Mouse (Mus musculus) spleen, adult 12 weeks (tissue): Measurements from ENCODE around the gene Rbm7.
"Not testable (repeated sequence)": the region's sequence is repeated elsewhere in the genome, so short reads cannot be mapped to it uniquely, and the experiment has no call there.

Experiments
- DNase-seq: peaks from one replicate; pipeline ENCODE4 v3.0.0; 2022; ENCODE audit warnings: low spot score

The Rbm7 gene

DNA sequence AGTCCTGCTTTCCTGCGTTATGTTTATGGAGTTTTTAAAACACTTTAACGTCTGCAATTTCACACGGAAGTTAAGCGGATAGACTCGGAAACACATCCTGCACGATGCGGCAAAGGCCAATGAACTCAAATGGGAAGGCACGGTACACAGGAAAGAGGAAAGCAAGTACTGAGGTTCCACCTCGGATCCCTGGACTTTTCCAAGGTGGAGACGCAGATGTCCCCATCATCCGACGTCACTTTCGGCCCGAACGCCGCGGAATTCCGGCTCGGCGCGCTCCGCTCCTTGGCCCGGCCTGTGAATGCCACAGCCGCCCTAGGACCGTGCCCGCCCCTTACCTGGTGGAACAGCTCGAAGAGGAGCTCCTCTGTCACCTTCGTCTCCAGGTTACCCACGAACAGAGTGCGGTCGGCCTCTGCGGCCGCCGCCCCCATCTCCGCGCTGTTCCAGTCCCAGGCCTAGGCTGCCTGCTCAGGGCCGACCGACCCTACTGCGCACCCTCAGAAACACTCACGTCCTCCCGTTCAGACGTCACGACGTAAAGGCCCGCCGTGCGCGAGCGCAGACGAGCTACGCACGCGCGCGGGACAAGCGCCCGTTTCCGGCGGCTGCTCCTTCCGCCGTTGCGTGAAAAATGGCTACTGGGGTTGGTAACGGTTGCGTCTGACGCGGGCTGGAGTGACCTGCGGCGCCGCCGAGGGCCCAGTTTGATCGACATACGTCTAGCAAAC lies at the start of gene Rbm7, which contains the start of gene Gm5617:
Rbm7 (minus strand) TSS at position 483 of the 731 bp plus-strand sequence.
Gm5617 (plus strand) TSS at position 626 of the 731 bp plus-strand sequence.
- peak; percentile 88 for DNase-seq

DNA sequence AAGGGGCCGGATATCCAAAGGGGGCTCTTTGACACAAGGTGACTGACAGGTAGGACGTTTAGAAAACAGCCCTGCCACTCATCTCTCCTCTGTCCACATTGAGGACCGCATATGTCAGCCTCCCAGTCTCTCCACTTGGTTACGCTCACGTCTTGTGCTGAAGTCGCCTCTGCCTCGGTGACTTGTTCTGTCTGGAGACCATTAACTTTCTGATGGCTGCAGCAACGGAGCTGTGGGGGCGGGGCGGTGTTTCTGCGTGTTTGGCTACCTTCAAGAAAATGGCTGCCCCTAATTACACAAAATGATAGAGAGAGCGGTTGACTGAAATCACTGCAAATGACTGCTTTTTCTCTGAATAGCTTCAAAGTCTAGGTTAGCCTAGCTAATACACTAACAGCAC lies 43.6 kb upstream of the Rbm7 start:
- no peak for DNase-seq

DNA sequence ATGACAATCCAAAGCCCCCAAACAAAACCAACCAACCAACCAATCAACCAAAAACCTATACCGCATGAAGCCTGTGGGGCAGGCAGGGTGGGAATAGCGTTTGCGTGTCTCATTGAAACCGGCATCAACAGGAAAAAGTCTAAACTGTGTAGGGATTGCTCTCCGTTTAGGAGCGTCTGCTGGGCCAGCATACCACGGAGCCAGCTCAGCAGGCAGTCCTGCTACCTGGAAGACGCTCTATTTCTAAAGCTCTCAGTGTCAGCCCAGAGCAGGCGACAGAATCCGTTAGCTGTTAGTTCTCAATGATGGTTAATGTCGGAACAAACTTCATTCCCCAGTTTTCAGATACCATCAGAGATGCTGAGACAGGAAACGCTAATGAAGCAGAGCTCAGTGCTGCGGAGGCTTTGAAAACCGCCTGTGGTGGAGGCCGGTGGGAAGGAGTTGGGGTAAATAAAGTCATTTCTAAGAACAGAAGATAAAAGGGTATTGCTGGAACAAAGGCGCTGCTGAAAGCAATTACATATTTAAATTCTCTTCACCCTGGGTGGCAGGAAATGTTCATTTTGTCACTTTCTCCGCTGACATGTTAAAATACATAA lies 43.0 kb upstream of the Rbm7 start:
- no peak for DNase-seq

DNA sequence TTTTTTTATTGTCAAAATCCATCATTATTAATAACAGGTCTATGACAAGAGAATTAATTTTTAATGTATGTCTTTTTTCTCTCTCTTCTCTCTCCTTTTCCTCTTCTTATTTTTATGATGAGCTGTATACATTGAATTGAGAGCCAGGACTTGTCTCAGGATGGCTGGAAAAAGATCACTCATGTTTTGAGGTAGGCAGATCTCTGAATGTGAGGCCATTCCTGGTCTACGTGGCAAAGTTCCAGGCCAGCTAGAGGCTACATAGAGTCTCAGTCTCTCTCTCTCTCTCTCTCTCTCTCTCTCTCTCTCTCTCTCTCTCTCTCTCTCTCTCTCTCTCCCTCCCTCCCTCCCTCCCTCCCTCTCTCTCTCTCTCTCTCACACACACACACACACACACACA lies 42.5 kb upstream of the Rbm7 start:
- not testable (repeated sequence) for DNase-seq

DNA sequence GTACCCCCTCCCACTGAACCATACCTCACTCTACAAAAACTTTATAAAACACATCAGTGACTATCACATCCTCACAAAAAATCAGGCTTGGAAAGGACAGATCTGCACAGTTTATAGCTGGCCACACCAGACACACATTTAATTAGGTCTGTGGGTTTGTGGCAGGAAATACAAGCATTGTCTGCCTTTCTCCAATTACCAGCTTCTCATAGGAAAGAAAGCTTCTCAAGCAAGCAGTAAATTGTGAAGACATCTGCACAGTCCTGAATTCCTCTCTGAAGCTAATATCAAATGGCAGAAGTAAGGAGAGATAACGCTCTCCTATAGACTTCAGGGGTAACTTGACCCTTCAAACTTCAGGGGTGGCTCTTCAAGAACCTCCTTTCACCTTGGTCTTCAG lies 41.3 kb upstream of the Rbm7 start:
- no peak for DNase-seq

DNA sequence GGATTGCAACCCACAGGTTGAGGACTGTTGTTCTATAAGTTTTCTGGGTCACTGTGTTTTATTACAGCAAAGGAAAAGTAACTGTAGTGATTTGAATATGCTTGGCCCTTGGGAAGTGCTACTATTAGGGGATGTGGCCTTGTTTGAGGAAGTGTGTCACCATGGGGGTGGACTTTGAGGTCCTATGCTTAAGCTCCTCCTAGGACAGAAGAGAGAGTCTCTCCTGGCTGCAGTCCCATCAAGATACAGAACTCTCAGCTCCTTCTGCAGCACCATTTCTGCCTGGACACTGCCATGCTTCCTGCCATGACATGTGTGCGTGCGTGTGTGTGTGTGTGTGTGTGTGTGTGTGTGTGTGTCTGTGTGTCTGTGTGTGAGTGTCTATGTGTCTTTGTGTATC lies 37.6 kb upstream of the Rbm7 start:
- no peak for DNase-seq

DNA sequence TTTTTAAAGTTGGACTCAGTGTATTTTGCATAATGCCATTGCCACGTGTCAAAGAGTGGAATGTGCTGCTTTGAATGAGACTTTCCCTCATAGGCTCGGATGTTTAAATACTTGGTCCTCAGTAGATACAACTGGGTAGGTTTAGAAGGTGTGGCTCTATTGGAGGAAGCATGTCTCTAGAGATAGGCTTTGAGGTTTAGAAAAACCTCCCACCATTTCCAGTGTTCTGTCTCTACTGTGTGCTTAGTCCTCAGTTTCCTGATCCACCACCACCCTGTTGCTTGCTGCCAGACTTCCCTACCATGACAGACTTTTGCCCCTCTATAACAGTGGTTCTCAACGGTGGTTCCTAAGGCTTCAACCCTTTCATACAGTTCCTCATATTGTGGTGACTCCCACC lies 37.1 kb upstream of the Rbm7 start:
- no peak for DNase-seq

DNA sequence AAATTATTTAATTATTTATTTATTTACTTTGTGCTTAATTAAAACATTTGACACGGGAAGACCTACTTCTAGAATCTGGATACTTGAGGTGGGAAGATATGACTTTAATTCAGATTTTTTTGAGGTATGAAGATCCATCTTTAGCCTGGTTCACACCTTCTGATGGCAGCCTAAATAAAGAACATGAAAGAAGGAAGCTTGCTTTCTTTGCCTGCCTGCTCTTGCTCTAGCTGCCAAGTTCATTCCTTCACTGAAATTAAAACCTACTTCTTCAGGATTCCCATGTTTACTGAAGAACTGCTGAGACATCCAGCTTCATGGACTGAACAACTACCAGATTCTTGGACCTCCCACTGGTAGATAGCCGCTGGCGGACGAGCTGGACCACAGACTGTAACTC lies 36.2 kb upstream of the Rbm7 start:
- no peak for DNase-seq

DNA sequence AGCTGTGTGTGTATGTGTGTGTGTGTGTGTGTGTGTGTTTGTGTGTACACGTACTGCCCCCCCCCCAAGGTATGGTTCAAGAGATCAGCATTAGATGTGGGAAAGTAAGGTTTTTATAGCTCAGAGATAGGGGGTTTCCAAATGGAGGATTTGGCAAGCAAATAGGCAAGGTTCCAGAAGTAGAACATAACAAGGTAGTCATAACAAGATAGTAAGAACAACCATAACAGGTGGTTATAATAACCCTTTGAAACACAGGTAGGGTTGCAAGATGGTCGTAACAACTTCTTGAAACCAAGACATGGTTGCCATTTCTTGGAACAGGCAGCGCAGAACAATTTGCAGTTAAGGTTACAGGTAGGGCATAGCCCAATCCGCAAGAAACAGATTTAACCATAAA lies 31.4 kb upstream of the Rbm7 start:
- DNase-seq, result no peak

DNA sequence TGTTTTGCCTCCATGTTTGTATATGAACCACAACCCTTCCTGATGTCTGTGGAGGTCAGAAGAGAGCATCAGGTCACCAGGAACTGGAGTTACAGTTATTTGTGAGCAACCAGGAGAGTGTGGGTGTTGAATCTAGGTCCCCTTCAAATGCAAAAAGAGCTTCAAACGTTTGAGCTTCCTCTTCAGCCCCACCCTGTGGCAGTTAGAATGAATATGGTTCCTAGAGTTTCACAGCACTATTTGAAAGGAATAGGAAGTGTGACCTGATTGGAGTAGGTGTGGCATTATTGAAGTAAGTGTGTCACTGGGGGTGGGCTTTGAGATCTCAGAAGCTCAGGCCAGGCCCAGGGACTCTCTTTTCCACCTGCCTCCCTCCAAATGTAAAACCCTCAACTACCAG lies 30.5 kb upstream of the Rbm7 start:
- DNase-seq, result no peak

DNA sequence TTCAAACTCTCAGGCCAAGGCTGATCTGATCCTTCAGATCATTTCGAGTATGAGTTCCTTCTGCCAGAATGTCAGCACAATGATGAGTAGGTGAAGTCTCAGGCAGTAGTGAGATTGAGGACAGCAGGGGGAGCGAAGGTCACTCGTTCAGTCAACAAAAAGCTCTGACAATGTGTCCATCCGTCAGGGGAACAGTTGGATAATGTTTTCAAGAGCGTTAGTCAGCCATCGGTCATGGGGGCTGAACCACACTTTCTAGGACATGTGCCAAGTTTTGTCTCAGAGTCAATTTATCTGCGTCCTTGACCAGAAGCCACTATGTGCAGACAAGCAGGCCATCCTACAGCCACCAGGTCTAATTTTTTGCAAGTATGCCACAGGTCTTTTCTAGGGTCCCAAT lies 25.3 kb upstream of the Rbm7 start:
- not testable (repeated sequence) for DNase-seq

DNA sequence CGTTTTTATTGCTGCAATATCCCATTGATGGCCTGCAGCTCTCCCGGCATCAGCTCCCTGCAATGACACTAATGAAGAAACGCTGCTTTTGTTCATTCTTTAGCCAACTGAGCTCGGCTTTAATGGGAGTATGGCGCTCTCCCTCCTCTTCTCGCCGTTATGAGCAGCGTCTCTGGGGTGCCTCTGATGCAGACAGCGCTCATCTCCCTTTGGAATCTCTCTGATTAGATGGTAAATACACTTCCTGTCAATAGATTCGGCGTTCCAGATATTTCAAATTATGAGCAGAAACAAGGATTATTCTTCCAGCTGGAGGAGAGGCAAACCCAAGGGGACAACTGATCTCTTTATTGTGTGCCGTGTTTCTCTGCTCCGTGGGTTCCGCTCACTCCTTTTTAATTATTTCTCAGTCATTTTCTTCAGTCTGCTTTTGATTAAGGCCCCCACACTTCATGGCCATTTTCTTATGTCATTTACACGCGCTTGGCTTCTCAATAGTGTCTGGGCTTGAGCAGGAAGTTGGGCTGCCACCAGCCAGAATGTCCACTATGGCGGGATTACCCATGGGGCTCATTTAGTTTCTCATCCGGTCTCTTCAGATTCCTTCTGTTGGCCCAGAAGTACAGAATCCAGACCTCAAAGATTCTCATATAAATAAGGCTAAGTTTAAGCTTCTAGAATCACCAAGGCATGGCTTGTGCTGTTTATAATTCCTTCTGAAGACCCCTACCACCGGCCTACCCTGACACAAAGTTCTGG lies 22.5 kb upstream of the Rbm7 start:
- no peak for DNase-seq

DNA sequence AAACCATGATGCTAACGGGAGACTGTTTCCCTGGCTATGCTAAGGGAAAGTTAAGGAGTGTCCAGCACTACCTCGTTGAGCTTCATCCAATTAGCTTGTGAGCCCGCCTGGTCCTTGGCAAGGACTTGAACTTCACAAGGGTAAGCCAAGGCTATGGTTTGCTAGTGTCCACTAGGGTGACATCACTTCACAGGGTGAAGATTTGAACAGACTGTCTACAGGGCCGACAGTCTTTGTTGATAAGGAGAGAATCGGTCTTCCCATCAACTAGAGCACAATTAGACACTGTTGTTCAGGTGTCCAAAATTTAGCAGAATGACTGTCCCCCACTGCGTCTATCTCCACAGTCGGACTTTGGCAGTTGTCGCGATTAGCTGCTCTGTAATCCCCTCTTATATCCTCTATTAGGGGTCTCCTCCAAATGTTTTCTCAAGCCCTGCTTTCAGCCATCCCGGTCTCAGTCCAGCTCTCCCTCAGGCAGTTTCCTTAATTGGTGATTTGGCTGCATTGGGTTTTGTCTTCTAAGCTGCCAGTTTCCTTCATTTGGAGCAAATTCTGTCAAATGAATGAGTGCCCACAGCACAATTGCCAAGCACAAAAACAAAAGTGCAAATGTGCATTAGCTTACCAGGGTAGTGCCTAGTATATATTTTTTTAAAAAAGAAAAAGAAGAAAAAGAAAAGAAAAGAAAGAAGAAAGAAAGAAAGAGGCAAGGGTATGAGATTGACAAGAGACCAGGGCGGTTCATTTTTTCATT lies 21.7 kb upstream of the Rbm7 start:
- no peak for DNase-seq

DNA sequence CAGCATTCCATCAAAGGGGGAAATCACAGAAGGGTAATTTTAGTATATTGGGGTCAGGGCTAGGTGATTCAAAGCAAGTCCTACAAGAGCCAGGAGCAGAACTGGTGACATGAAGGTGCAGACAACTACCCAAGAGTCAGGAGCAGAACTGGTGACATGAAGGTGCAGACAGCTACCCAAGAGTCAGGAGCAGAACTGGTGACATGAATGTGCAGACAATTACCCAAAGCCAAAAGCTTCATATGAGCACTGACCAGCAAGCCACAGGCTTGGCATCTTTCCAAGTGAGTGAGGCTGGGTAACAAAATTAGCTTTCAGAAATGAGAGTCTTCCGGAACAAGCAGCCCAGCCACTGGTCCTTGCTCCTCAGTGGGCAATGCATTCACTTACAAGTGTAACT lies 20.2 kb upstream of the Rbm7 start:
- no peak for DNase-seq

DNA sequence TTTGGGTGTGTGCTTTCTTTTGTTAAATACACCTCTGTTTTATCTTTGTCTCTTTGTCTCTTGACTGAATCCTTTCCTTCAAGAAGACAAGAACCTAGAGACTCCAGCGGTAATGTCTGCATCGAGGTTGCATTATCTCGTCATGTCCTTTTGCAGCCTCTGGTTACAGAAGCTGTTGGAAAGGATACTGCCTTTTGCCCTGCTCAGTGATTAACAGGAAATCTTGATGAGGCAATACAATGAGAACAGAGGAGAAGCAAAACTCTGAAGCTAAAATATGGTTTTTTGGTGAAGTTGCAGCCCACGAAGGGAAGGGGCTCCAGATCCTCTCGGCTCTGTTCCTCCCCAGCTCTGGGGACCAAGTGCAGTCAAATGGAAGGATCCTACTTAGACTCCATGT lies 15.0 kb upstream of the Rbm7 start:
- no peak for DNase-seq

DNA sequence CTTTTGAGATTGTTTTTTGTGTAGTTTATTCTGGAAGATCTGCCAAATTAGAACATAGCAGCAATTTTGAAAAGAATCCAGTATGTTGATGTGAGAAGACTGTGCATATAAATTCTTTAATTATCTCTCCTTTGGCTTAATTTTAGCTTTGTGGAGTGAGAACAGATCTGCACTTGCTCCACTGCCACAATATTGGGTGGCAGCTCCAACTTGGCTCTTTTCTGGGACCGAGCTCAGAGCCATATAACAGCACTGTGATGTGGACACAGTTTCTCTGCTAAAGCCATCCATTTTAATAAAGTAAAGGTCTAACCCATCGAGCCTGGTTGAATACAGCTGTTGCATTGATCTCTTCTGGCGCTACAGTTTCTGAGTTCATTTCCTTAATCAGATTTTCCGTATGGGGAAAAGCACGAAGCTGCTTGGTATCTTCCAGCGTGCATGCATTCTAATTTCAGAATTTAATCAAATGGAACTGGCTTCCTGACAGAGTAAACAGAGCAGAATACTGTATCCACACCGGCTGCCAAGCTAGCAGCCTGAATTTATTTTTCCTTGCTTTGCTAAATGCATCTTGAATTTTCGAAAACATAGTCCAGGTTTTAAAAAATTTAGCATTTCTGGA lies 9.8 kb upstream of the Rbm7 start:
- DNase-seq, result no peak

DNA sequence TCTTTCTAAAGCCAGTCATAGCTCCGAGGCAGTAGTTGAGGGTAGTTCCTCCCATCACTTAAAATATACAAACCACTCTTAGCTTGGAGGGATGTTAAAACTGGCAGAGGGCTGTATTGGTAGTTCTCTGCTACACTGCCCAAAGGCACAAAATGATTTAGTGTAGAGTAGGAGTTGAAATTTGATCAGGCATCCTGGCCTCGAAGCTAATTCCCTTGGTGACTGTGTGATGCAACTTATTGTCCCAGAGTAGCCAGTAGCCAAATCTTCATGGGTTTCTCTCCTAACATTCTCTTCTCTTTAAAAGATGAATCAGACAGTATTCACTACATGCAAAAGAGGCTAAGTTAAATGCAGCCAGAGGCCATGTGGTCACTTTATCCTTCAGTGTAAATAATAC lies 7.9 kb upstream of the Rbm7 start:
- no peak for DNase-seq

DNA sequence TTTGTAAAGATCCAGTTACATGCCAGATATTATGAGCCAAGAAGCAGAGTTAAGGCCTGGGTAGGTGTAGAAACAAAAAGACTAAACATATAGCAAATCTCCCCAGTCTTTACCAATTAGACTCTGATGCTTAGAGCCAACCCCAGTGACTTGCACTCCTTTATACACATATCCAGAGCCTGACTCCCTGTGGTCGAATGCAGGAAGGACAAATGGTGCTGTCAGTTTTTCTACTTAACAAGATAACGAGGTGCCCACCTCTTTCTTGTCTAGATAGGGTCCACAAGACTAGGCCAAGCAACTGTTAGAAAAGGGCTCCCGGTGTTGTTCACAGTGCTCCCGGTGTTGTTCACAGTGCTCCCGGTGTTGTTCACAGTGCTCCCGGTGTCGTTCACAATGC lies 6.1 kb upstream of the Rbm7 start:
- DNase-seq, result no peak

DNA sequence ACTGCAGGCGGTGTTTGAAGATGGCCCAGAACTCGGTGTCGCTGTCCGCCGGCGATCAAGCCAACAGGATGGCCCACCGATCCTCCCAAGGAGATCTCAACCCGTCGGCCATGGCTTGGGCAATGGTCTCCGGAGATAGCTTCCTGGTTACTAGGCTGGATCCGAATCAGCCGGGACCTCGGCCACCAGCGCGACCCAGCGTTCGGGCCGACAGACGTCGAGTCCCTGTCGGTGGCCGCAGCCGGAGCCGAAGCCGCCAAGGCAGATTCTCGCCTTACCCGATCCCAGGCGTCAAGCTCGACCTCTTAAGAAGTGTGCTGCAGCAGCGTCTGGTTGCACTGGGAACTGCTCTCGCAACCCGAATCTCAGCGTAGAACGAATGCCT lies 441 bp upstream of the Rbm7 start:
- no peak for DNase-seq

DNA sequence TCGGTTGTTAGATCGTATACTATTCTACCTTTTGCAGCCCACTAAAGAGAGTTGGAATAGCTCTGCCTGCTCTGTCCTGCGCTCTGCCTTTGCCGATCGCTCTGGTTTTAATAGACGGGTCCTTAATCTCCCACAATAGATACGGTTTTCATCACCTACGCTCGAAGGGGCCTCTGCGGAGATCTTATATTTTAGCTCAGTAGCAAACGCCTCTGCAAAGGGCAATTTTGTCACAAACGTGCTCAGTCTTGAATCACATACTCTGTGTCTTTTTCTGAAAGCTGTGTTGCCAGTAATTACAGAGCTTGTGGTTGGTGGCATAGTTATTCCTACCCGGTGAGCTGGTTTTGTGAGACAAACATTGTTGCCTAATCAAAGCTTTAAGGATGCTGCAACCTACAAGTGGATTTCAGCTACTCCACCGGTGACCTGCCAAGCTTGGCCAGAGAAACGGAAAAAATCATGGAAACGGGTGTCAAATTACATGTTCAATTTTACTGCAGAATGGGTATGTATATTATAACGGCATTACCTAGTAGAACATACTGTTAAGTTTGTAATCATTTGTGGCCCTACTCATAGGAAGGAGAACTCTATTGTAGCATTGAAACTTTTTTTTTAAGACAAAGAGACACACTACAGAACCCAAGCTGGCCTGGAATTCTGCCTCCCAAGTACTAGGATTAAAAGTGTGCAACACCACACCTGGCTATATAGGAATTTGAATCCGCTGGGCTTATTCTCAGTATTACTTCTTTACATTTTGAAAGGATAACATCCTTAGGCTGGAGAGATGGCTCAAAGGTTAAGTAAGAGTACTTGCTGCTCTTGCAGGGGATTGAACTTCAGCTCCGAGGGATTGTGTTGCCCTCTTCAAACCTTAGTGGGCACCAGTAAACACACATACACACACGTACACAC lies 13.6 kb downstream of the Rbm7 start:
- no peak for DNase-seq
